Mouse (Mus musculus) cerebellum, adult 2 months (tissue): ENCODE data around the gene Rimbp2.

ENCODE experiments used
- CTCF ChIP-seq: fragments of 200-500 bp; IDR thresholded peaks from 2 replicates; pipeline ENCODE4 v1.5.1; 2011; ENCODE audit warnings: low read depth, mild to moderate bottlenecking, control low read depth, low read length, moderate library complexity, borderline replicate concordance; ENCODE audit not compliant: insufficient read depth
- POLR2A ChIP-seq: fragments of 200-500 bp; IDR thresholded peaks from 2 replicates; pipeline ENCODE4 v1.6.1; 2011; ENCODE audit warnings: low read length, control low read depth, borderline replicate concordance; ENCODE audit not compliant: insufficient read depth

- TF ChIP-seq CTCF (no peak), POLR2A (no peak)
Measured at GRCm38 (mm10) chr5:128819638-128820285, 133.5 kb downstream of the Rimbp2 start.
